Mouse (Mus musculus): ENCODE data around the gene Gstm7.
"Not testable (repeated sequence)": the region's sequence is repeated elsewhere in the genome, so short reads cannot be mapped to it uniquely, and the experiment has no call there.

The Gstm7 gene

DNA sequence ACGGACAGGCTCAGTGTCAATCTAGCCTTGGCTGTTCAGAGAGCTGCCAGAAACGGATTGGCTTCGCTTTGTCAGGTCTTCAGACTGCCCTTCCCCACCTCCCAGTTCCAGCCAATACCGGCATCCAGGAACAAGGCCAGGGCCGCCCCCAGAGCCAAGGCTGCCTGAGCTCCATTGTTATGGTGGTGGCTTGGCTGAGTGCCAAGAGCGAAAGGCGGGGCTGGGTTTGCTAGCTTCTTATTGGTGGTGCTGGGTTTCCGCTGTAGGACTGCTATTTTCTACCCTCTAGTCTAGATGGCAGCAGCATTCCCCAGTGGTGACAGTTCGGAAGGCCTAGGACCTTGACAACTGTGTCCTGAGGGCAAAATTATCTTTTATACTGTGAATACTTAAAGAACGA is at the start of gene Gstm7:
Gstm7 (minus strand) TSS at position 148 of the 400 bp plus-strand sequence.
- DNase-seq (ENCODE audit: low spot score), result peak; percentile 94

GRCm38 (mm10) chr3:107981261-107981660 is 49.6 kb upstream of the Gstm7 start:
- DNase-seq (ENCODE audit: low spot score), result no peak

GRCm38 (mm10) chr3:107977691-107978090 is 46.1 kb upstream of the Gstm7 start:
- DNase-seq (ENCODE audit: low spot score), result no peak

- DNase-seq (ENCODE audit: low spot score), result no peak
These were observed 42.6 kb upstream of the Gstm7 start for GRCm38 (mm10) chr3:107974237-107974636.

DNA sequence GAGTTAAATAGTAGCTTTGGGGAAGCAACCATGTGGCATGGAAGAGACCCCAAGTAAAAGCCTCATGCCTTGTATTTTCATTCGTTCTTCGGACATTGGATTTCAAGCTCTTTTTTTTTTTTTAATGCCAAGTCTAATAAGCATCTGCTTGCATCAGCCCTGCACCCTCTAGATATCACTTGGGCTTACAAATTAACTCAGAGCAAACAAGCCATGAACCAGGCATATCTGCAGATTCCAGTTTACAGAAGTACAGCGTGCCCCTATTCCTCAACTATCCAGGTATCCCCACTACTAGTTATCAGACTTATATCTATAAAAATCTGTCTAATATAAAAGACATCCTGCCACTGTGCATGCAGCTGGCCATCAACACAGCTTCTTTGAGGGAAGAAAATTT is 40.5 kb upstream of the Gstm7 start:
- DNase-seq (ENCODE audit: low spot score), result no peak

DNA sequence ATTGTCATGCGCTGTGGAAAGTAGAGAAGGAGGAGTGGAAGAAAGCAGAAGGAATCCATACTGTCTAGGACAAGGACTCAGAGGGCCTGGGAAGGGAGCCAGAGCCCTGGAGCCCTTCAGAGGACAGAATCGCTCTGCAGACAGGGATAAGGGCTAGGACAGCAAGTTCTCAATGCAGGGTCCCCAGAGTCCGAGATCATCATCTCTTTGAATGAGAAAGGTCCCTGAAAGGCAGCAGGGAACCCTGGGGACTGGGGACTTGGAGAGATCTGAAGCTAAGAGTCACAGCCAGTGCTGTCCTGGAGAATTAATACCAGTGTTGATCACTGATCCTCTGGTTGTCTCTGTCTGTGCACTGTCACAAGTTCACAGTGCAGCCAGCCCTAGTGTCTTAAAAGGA is 39.5 kb upstream of the Gstm7 start:
- DNase-seq (ENCODE audit: low spot score), result not testable (repeated sequence)

- no peak for DNase-seq (ENCODE audit: low spot score)
These were observed 37.2 kb upstream of the Gstm7 start, which contains the start of gene Gstm3 for GRCm38 (mm10) chr3:107968724-107969395. Gene Gstm3, minus strand, starts transcription at chr3:107969283.

DNA sequence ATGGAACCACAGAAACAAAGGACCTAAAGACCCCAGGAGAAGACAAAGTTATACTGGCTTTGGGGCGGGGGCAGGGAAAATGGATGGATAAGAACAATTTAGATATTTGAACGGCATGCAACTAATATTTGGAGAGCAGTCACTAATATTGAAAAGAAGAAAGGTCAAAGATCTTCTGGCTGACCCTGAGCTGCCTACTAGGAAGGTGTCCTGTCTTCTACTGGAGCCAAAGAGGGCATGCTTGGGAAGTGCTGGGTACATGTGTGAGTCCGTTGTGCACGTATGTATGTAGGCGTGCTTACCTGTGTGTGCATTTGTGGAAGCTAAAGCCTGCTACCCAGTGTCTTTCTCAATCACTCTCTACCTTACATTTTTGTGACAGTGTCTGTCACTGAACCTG is 35.0 kb upstream of the Gstm7 start:
- no peak for DNase-seq (ENCODE audit: low spot score)

GRCm38 (mm10) chr3:107965592-107965991 is 34.0 kb upstream of the Gstm7 start:
- no peak for DNase-seq (ENCODE audit: low spot score)

- DNase-seq (ENCODE audit: low spot score), result no peak
These were observed 33.2 kb upstream of the Gstm7 start for GRCm38 (mm10) chr3:107964656-107965308.

GRCm38 (mm10) chr3:107964026-107964425 is 32.4 kb upstream of the Gstm7 start:
- no peak for DNase-seq (ENCODE audit: low spot score)

- not testable (repeated sequence) for DNase-seq (ENCODE audit: low spot score)
These were observed 23.6 kb upstream of the Gstm7 start for GRCm38 (mm10) chr3:107955260-107955659.

- DNase-seq (ENCODE audit: low spot score), result no peak
These were observed 22.3 kb upstream of the Gstm7 start for GRCm38 (mm10) chr3:107953906-107954305.

- peak; percentile 29 for DNase-seq (ENCODE audit: low spot score)
These were observed 21.7 kb upstream of the Gstm7 start for GRCm38 (mm10) chr3:107953328-107953755.

DNA sequence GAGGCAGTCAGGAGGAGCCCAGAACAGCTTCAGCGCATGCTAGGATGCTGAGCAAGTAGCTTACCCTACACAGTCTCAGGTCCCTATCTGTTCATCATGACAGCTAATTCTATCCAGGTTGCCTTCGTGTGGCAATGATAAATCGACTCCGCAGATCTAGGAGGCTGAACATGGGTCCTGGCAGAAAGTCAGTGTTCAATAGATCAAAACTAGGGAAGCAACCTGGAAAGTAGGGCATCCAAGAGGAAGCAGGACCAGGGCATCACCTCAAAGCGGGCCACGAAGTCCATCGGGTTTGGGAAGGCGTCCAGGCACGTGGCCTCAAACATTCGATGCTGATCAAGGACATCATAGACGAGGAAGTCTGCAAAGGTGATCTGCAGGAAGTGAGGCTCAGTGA is 18.9 kb upstream of the Gstm7 start:
- DNase-seq (ENCODE audit: low spot score), result no peak

- DNase-seq (ENCODE audit: low spot score), result not testable (repeated sequence)
These were observed 17.8 kb upstream of the Gstm7 start for GRCm38 (mm10) chr3:107949461-107949860.

- no peak for DNase-seq (ENCODE audit: low spot score)
These were observed 14.1 kb upstream of the Gstm7 start for GRCm38 (mm10) chr3:107945729-107946128.

GRCm38 (mm10) chr3:107943239-107943990 is 11.8 kb upstream of the Gstm7 start, which contains the start of gene Gstm6:
Gene Gstm6, minus strand, starts transcription at chr3:107943749.
- no peak for DNase-seq (ENCODE audit: low spot score)

GRCm38 (mm10) chr3:107941261-107941660 is 9.6 kb upstream of the Gstm7 start:
- no peak for DNase-seq (ENCODE audit: low spot score)

- no peak for DNase-seq (ENCODE audit: low spot score)
These were observed 8.9 kb upstream of the Gstm7 start for GRCm38 (mm10) chr3:107940524-107940923.

- no peak for DNase-seq (ENCODE audit: low spot score)
These were observed 8.2 kb upstream of the Gstm7 start for GRCm38 (mm10) chr3:107939830-107940229.

DNA sequence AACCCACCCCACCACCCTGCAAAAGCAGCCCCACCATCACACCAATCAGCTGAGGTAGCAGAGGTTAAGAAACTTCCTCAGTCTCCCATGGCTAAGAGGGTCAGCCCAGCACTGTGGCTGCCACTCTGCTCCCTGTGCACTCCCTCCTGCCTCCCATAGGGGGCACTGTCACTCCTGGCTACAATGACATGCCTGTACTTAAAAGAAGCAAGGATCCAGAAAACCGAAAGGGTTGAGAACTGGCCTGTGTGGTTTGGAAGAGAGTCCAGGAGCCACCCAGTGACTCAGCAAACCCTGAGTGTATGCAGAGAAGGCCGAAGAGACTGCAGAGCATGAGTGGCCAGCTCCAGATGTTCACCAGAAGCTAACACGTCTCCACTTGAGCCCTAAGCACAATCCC is 7.8 kb upstream of the Gstm7 start:
- peak; percentile 36 for DNase-seq (ENCODE audit: low spot score)

GRCm38 (mm10) chr3:107935888-107936287 is 4.3 kb upstream of the Gstm7 start:
- no peak for DNase-seq (ENCODE audit: low spot score)
